In genomic region chr3:103141287-103141686, GRCm38 (mm10) we compare ENCODE assay signal across 12 mouse cellular contexts. TPM values are rescaled to one million over a fixed set of nuclear protein-coding genes. Genes with fewer than 3 reads are reported as not detected.
DNase-seq lines count a peak whose midpoint lies in the region; ATAC-seq lines count a peak whose summit lies in the region.
"Had no signal": no experiment of that assay in that cellular context is flagged by ENCODE, and none has a peak within 500 bp of the region (broad histone marks: within the 10 kb centered on the region; RNA-seq: fewer than 3 reads in every experiment).

No protein-coding gene starts in this region.

- no peak overlapping the region for H3K4me3 ChIP-seq in intestine, embryonic 15.5 days (replicated peaks)
- H3K4me3 ChIP-seq: forebrain, embryonic 15.5 days had no signal

- H3K4me1 ChIP-seq in intestine, embryonic 15.5 days (replicated peaks), result 0 out of 2 replicates have a peak, but pooled peaks cover 3% of the 10 kb centered on the region

- H3K27ac ChIP-seq in intestine, embryonic 15.5 days, result no peak overlapping the region
- H3K27ac ChIP-seq: forebrain, embryonic 15.5 days; stomach, postnatal 0 days had no signal

- peak; percentile 19 to 37 for DNase-seq in cerebellum, postnatal 36 days
- no peak for DNase-seq in cerebellum, adult 9-10 months
- DNase-seq in 3134 (ENCODE audit: extremely low read depth, insufficient read length, low spot score), result peak; percentile 84
- DNase-seq in adipocyte (ENCODE audit: low spot score), result peak; percentile 18
- no peak for DNase-seq in layer of hippocampus, adult 9-10 months (ENCODE audit: low spot score)
- DNase-seq: kidney, postnatal 4 days had no signal

- no peaks in the 10 kb centered on the region for H3K9me3 ChIP-seq in intestine, embryonic 15.5 days
- H3K9me3 ChIP-seq: forebrain, embryonic 15.5 days had no signal

- H3K9ac ChIP-seq in intestine, embryonic 15.5 days, result no peak overlapping the region
- H3K9ac ChIP-seq: forebrain, embryonic 15.5 days had no signal

- ATAC-seq in granulocyte monocyte progenitor cell, adult 5-6 weeks (replicated peaks; ENCODE audit: poor library complexity, severe bottlenecking), result peak; percentile 31
- ATAC-seq in activated CD4-positive, CD25-positive, alpha-beta regulatory T cell, adult 4 months, result no peak
- ATAC-seq in intestine, embryonic 15.5 days, result no peak
- ATAC-seq: forebrain, embryonic 15.5 days had no signal

- 0 out of 2 replicates have a peak, but pooled peaks cover 2% of the 10 kb centered on the region for H3K36me3 ChIP-seq in intestine, embryonic 15.5 days
- H3K36me3 ChIP-seq: forebrain, embryonic 15.5 days had no signal

- H3K4me2 ChIP-seq in intestine, embryonic 15.5 days (replicated peaks), result no peak overlapping the region
- H3K4me2 ChIP-seq: forebrain, embryonic 15.5 days had no signal

- H3K27me3 ChIP-seq in intestine, embryonic 15.5 days (replicated peaks), result no peaks in the 10 kb centered on the region
- H3K27me3 ChIP-seq: CH12.LX; forebrain, embryonic 15.5 days had no signal

- WGBS in intestine, embryonic 15.5 days, result 88% methylated on average over 11 of the region's 11 CpGs

RNA-seq across cellular contexts. Expression of gene Bcas2, which starts 30.2 kb away (rescaled TPM):
- 89.9 and 107 TPM in 2 replicates for total RNA-seq in granulocyte monocyte progenitor cell, adult 5-6 weeks (2014; fragmentation: Nextera tagmentation)
- total RNA-seq in granulocyte monocyte progenitor cell, adult 5-6 weeks (2017), result 136 and 172 TPM in 2 replicates
- 100 to 1,000 TPM; 124 to 136 TPM for polyA plus RNA-seq in activated CD4-positive, CD25-positive, alpha-beta regulatory T cell, adult 4 months (2017; shearing (Covaris generic))
- polyA plus RNA-seq in intestine, embryonic 15.5 days (2015; fragmentation: Nextera tagmentation; extraction: Ambion mirVana), result 179 and 189 TPM in 2 replicates

RNA-seq across cellular contexts. Expression of gene Dennd2c, which starts 38.9 kb away (rescaled TPM):
- total RNA-seq in granulocyte monocyte progenitor cell, adult 5-6 weeks (2014; fragmentation: Nextera tagmentation), result 0.94 and 4.1 TPM in 2 replicates
- total RNA-seq in granulocyte monocyte progenitor cell, adult 5-6 weeks (2017), result 0.82 and 1.5 TPM in 2 replicates
- 1 to 10 TPM; 1.4 TPM for polyA plus RNA-seq in activated CD4-positive, CD25-positive, alpha-beta regulatory T cell, adult 4 months (2017; shearing (Covaris generic))
- polyA plus RNA-seq in intestine, embryonic 15.5 days (2015; fragmentation: Nextera tagmentation; extraction: Ambion mirVana), result 3.0 and 3.1 TPM in 2 replicates

Comparison
In these comparisons a context has a peak if more than half of its experiments do, and no peak if none do; other contexts are left out.
1. DNase-seq: peak in cerebellum, postnatal 36 days (2 of 2), 3134 (single experiment) and adipocyte (single experiment); none in cerebellum, adult 9-10 months (single experiment) and layer of hippocampus, adult 9-10 months (single experiment).